Mouse (Mus musculus) heart, adult 9 months (tissue): ENCODE results near the gene Fetub.

Source experiments
- DNase-seq, 2 experiments: peaks; one replicate each; pipeline ENCODE4 v3.0.0; 2022; ENCODE audit warnings: low spot score in 2 of 2

Fetub gene

GRCm38 (mm10) chr16:22963293-22963692, 45.2 kb downstream of the Fetub start:
- no peak for DNase-seq

DNA sequence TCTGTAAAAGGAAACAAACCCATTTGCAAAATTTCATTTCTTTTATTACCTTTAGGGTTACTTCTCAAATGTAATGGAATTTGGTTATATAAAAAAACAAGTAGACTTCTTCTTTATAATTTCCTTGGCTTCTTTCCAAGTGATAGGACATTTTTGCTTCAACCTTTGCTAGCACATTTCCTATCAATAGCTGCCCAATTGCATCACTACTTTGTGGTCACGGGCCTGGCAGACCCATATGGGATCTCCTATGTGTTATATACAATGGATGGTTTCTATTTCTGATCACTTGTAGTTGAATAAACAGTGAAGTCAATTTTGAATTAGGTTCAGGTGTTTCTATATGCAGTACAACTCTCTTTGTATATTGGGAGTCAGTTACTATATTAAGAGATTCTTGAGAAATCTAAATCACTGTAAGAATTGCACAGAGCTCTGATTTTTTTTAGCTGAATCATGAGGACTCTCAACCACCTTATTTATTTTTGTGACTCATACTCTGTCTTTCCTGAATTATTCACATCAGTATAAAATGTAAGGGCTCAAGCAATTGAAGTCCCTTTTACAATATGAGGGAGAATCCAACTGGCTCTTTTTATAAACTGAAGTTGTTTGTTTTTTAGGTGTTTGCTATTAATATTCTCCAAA, 49.4 kb downstream of the Fetub start:
- no peak for DNase-seq
